Mouse (Mus musculus) cortical plate, adult 2 months (tissue): ENCODE results near the gene Cep19.

Experiments
- CTCF ChIP-seq: fragments of 200-500 bp; IDR thresholded peaks from 2 replicates; pipeline ENCODE4 v1.5.1; 2011; ENCODE audit warnings: mild to moderate bottlenecking, control low read depth, low read length; ENCODE audit not compliant: insufficient read depth; ENCODE audit errors: extremely low read depth
- POLR2A ChIP-seq: fragments of 200-500 bp; IDR thresholded peaks from 2 replicates; pipeline ENCODE4 v1.6.1; 2011; ENCODE audit warnings: mild to moderate bottlenecking, low read length, control low read depth; ENCODE audit not compliant: insufficient read depth; ENCODE audit errors: extremely low read depth

GRCm38 (mm10) chr16:32127046-32127445, 27.4 kb downstream of the Cep19 start:
- TF ChIP-seq CTCF = no peak
- no peak for TF ChIP-seq POLR2A
